Mouse (Mus musculus) hindbrain, embryonic 16.5 days (tissue): ENCODE results near the gene Ist1. TPM values are rescaled to one million over a fixed set of nuclear protein-coding genes. Genes with fewer than 3 reads are reported as not detected.
A peak's percentile ranks its signal among the peaks of the same experiment; 100 is the strongest.

ENCODE experiments used
- ATAC-seq: fragments of 200-750 bp; cut with Nextera tagmentation; 2 replicates; pipeline ENCODE4 v1.8.0; 2017; ENCODE audit warnings: moderate TSS enrichment, moderate library complexity
- H3K27ac ChIP-seq: fragments of 300-500 bp; sonication (generic); 2 replicates; pipeline ENCODE4 v1.5.1; 2014; ENCODE audit warnings: low read depth, mild to moderate bottlenecking, control low read depth, low read length, moderate library complexity
- H3K27me3 ChIP-seq: fragments of 300-500 bp; sonication (generic); replicated peaks from 2 replicates; pipeline ENCODE4 v1.6.1; 2014; ENCODE audit warnings: low read length; ENCODE audit not compliant: control insufficient read depth, insufficient read depth
- H3K36me3 ChIP-seq: fragments of 300-500 bp; sonication (generic); 2 replicates; pipeline ENCODE4 v1.6.1; 2014; ENCODE audit warnings: mild to moderate bottlenecking, low read length, moderate library complexity, mixed read lengths; ENCODE audit not compliant: control insufficient read depth, insufficient read depth
- H3K4me1 ChIP-seq: fragments of 300-500 bp; sonication (generic); 2 replicates; pipeline ENCODE4 v1.6.1; 2014; ENCODE audit warnings: low read depth, low read length; ENCODE audit not compliant: control insufficient read depth, insufficient read depth
- H3K4me2 ChIP-seq: fragments of 300-500 bp; sonication (generic); 2 replicates; pipeline ENCODE4 v1.6.1; 2014; ENCODE audit warnings: mild to moderate bottlenecking, low read length, control low read depth, moderate library complexity
- H3K4me3 ChIP-seq: fragments of 300-500 bp; sonication (generic); 2 replicates; pipeline ENCODE4 v1.5.1; 2014; ENCODE audit warnings: mild to moderate bottlenecking, low read length, control low read depth, moderate library complexity
- H3K9ac ChIP-seq: fragments of 300-500 bp; sonication (generic); 2 replicates; pipeline ENCODE4 v1.6.1; 2014; ENCODE audit warnings: low read depth, mild to moderate bottlenecking, control low read depth, low read length, moderate library complexity
- H3K9me3 ChIP-seq: fragments of 300-500 bp; sonication (generic); 2 replicates; pipeline ENCODE4 v1.6.1; 2014; ENCODE audit warnings: mild to moderate bottlenecking, low read length, moderate library complexity; ENCODE audit not compliant: control insufficient read depth
- WGBS: fragments of 180-500 bp; shearing (Covaris S2); extraction: QIAGEN DNeasy Blood & Tissue Kit; methylation state at CpG from one replicate; pipeline ENCODE4 v1.1.7; 2014; 5-methylcytosine and 5-hydroxymethylcytosine counted together
- polyA plus RNA-seq: library from polyadenylated mRNA; unstranded; fragments of >200 nt; fragmentation: Nextera tagmentation; extraction: Ambion mirVana; gene quantifications from 2 replicates; pipeline ENCODE4 v1.2.1, GENCODE M21; 2015

Ist1 gene
- polyA plus RNA-seq, 1 experiment from 2014 or later: 132 TPM

- Histone ChIP-seq H3K27me3 (no peaks in the 10 kb centered on the region), H3K27ac (no peak overlapping the region), H3K36me3 (peaks cover 33% of the 10 kb centered on the region), H3K4me1 (peaks cover 27% of the 10 kb centered on the region), H3K9me3 (no peaks in the 10 kb centered on the region), H3K4me2 (peak overlapping the region; percentile 87), H3K9ac (no peak overlapping the region), H3K4me3 (no peak overlapping the region)
- ATAC-seq: no peak
- 97% methylated on average over 4 of the region's 4 CpGs for WGBS
Measured at GRCm38 (mm10) chr8:109707921-109708320, 14.9 kb upstream of the Ist1 start.

GRCm38 (mm10) chr8:109706874-109707237 is 13.8 kb upstream of the Ist1 start:
- ATAC-seq: no peak
- H3K27me3 ChIP-seq: no peaks in the 10 kb centered on the region
- H3K36me3 ChIP-seq: peaks cover 28% of the 10 kb centered on the region
- peaks cover 27% of the 10 kb centered on the region for H3K4me1 ChIP-seq
- WGBS: 23% methylated on average over 2 of the region's 2 CpGs
- no peaks in the 10 kb centered on the region for H3K9me3 ChIP-seq
- no peak overlapping the region for H3K27ac ChIP-seq
- H3K4me2 ChIP-seq: peak overlapping the region; percentile 87
- H3K4me3 ChIP-seq: peak overlapping the region; percentile 96
- H3K9ac ChIP-seq: peak overlapping the region; percentile 100; the same call in 1 of the 2 replicates

GRCm38 (mm10) chr8:109706076-109706873 is 13.2 kb upstream of the Ist1 start:
- H3K36me3 ChIP-seq: peaks cover 22% of the 10 kb centered on the region
- H3K4me1 ChIP-seq: peaks cover 27% of the 10 kb centered on the region
- 1% methylated on average over 24 of the region's 30 CpGs for WGBS
- H3K27me3 ChIP-seq: no peaks in the 10 kb centered on the region
- peak overlapping the region; percentile 98 for H3K27ac ChIP-seq
- peak; percentile 49 for ATAC-seq
- H3K9ac ChIP-seq: peak overlapping the region; percentile 100
- no peaks in the 10 kb centered on the region for H3K9me3 ChIP-seq
- H3K4me2 ChIP-seq: peak overlapping the region; percentile 87
- peak overlapping the region; percentile 96 for H3K4me3 ChIP-seq

DNA sequence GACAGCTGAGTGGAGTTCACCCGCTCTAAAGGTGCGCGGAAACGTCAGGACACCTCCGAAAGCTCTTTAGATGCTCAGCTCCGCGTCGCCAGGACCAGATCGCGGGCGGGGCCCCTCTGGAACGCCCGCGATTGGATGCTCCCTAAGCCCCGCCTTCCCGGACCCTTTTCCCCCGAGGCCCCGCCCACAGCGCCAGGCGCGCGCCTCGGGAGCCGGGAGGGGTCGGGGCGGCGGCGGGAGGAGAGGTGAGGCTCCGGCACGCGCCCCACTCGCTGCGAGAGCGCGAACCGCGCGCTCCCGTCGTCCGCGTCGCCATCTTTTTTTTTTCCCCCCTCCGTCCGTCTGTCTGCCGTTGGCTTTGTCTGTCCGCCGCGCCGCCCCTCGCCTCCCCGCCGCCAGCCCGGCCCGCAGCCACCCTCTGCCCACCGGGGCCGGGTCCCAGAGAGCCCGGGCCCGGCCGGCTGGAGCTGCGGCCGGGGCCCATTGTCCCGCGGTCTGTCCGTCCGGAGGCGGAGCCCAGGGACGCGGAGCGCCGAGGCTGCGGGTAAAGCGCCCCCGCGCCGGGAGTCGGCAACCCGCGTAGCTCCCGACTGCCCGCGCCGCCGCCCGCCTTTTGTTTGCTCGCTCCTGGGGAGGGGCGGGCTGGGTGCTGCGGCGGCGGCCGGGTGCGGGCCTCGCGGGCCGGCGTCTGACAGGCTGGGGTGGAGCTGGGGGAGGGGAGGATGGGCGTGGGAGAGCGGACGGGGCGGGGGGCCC is 12.4 kb upstream of the Ist1 start, which contains the start of gene Zfp821:
Zfp821 (plus strand) TSS at position 227 of the 756 bp plus-strand sequence.
- peak within 1 kb of the TSS; percentile 96 for H3K4me3 ChIP-seq
- H3K27me3 ChIP-seq: no peaks in the 10 kb centered on the region
- H3K36me3 ChIP-seq: peaks cover 19% of the 10 kb centered on the region
- under 1% methylated on average over 52 of the region's 100 CpGs for WGBS
- ATAC-seq: peak; percentile 88
- H3K4me1 ChIP-seq: peaks cover 27% of the 10 kb centered on the region
- no peaks in the 10 kb centered on the region for H3K9me3 ChIP-seq
- peak within 1 kb of the TSS; percentile 87 for H3K4me2 ChIP-seq
- peak within 1 kb of the TSS; percentile 100 for H3K9ac ChIP-seq
- H3K27ac ChIP-seq: peak within 1 kb of the TSS; percentile 98

DNA sequence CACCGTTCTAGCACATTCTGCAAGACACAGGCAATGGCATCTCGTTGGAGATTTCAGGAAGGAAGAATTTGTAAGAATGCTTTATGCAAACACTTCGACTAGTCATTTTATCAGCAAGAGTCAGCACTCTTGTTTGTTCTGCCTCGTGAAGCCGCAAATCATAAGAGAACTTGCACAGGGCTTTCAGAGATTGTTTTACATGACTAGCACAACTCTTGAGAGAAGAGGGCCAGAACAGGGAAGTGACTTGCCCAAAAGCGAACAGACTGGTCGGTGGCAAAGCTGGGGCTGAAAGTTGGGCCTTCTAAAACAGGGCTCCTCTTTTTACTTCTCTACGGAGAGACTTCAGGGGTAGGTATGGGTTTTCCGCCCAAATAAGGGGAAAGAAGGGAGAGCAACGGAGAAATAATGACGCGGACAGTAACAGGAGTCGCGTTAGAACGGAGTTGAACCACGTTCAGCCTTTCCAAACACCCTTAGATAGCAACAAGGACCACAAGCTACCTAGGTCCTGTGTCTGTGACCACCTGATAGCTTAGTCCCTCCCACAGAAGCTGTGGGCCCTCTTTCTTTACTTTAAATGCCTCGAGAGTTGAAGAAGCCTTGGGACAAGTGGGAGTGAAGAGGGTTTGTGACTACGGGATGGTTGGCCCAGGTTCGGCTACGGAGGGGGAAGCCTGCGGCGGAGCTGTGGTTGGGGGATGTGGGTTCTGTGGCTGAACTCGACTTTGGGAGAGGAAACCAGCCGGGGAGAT is 11.7 kb upstream of the Ist1 start:
- ATAC-seq: peak; percentile 43
- H3K9ac ChIP-seq: peak overlapping the region; percentile 100
- no peaks in the 10 kb centered on the region for H3K9me3 ChIP-seq
- H3K4me1 ChIP-seq: peaks cover 27% of the 10 kb centered on the region
- peak overlapping the region; percentile 87 for H3K4me2 ChIP-seq
- 11% methylated on average over 24 of the region's 24 CpGs for WGBS
- H3K27me3 ChIP-seq: no peaks in the 10 kb centered on the region
- H3K36me3 ChIP-seq: peaks cover 14% of the 10 kb centered on the region
- peak overlapping the region; percentile 98; the same call in 1 of the 2 replicates for H3K27ac ChIP-seq
- H3K4me3 ChIP-seq: peak overlapping the region; percentile 96

GRCm38 (mm10) chr8:109698477-109698876 is 5.4 kb upstream of the Ist1 start:
- H3K4me1 ChIP-seq: peaks cover 4% of the 10 kb centered on the region
- no peak overlapping the region for H3K4me2 ChIP-seq
- no peaks in the 10 kb centered on the region for H3K27me3 ChIP-seq
- no peaks in the 10 kb centered on the region for H3K36me3 ChIP-seq
- H3K4me3 ChIP-seq: no peak overlapping the region
- no peaks in the 10 kb centered on the region for H3K9me3 ChIP-seq
- WGBS: 81% methylated on average over 3 of the region's 3 CpGs
- no peak for ATAC-seq
- no peak overlapping the region for H3K9ac ChIP-seq
- no peak overlapping the region for H3K27ac ChIP-seq

- Histone ChIP-seq H3K9ac (no peak overlapping the region), H3K4me2 (no peak overlapping the region), H3K27me3 (no peaks in the 10 kb centered on the region), H3K36me3 (no peaks in the 10 kb centered on the region), H3K9me3 (no peaks in the 10 kb centered on the region), H3K27ac (no peak overlapping the region), H3K4me3 (no peak overlapping the region), H3K4me1 (peaks cover 4% of the 10 kb centered on the region)
- ATAC-seq: no peak
- 86% methylated on average over 1 of the region's 1 CpGs for WGBS
Measured at GRCm38 (mm10) chr8:109697754-109698153, 4.7 kb upstream of the Ist1 start.

GRCm38 (mm10) chr8:109694154-109694553 is 1.1 kb upstream of the Ist1 start:
- Histone ChIP-seq H3K9ac (no peak overlapping the region), H3K36me3 (no peaks in the 10 kb centered on the region), H3K9me3 (no peaks in the 10 kb centered on the region), H3K4me3 (no peak overlapping the region), H3K4me2 (no peak overlapping the region), H3K27me3 (no peaks in the 10 kb centered on the region), H3K27ac (no peak overlapping the region), H3K4me1 (peaks cover 19% of the 10 kb centered on the region)
- no peak for ATAC-seq
- 58% methylated on average over 6 of the region's 6 CpGs for WGBS
